Mouse (Mus musculus): Measurements from ENCODE around the gene Hmgcs2. TPM values are rescaled to one million over a fixed set of nuclear protein-coding genes. Genes with fewer than 3 reads are reported as not detected.

The Hmgcs2 gene
- total and polyA plus RNA-seq, 3 experiments, result 0.12 to 0.81 TPM; not detected in 1

DNA sequence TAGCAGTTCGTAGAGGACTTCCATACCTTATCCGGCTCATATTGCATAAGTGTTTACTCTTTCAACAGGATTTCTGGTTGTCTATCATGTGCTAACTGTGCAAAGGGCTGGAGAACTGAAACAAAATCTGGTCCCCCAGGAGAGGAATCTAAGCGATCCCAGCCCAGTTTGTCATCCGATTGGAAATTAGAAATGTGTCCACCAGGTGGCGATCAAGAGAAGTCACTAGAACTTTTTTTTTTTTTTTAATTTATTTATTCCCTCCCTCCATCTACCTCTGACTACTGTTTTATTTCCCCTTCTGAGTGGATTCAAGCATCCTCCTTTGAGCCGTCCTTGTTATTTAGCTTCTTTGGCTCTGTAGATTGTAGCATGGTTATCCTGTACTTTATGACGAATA lies 73.7 kb downstream of the Hmgcs2 start:
- no peaks in the 10 kb centered on the region for H3K79me2 ChIP-seq (ENCODE audit: control insufficient read depth, insufficient read depth, low read length, poor library complexity)
- peak; percentile 68 for DNase-seq (ENCODE audit: low read depth, low spot score)

DNA sequence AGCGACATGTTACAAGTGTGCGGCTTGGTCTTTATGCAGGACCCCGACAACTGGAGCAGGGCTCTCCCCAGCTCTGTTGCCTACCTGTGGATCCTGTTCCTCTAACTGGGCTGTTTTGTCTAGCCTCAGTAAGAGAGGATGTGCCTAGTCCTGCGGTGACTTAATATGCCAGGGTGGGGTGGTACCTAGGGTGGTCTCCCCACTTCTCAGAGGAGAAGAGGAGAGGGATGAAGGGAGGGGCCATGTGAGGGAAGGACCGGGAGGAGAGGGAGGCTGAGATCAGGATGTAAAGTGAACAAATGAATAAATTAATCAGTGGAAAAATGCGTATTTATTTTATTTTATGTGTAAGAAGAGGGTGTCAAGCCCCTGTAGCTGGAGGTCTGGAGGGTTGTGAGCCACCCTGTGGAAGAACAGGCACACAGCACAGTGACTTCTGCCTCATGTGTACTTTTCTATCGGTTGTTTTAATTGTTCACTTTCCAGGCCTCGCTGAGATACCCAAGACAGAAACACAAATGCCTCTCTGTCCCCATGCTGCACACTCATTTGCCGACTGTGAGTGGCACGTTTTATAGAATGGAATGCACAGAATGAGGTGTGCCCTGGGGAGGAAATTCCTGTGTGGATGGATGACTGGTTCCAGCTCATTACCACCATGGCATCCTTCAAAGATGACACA lies 75.2 kb downstream of the Hmgcs2 start:
- no peaks in the 10 kb centered on the region for H3K79me2 ChIP-seq (ENCODE audit: control insufficient read depth, insufficient read depth, low read length, poor library complexity)
- TF ChIP-seq TBP (IDR thresholded peaks at IDR 0.05; ENCODE audit: low read depth, low read length) (no peak), CTCF (IDR thresholded peaks at IDR 0.05 in 2 of 3, conservative IDR thresholded peaks at IDR 0.05 in 1 of 3; ENCODE audit: control insufficient read depth in 1 of 3, insufficient read depth in 1 of 3, low read depth in 2 of 3, low read length in 3 of 3, poor library complexity in 1 of 3, severe bottlenecking in 1 of 3) (peak in 1 of 3 experiments; percentile 9; a peak in 1 of 6 replicates), TAL1 (IDR thresholded peaks at IDR 0.05; ENCODE audit: low read length) (no peak), EP300 (IDR thresholded peaks at IDR 0.05; ENCODE audit: low read depth in 1 of 2, low read length in 2 of 2) (no peak), CHD2 (IDR thresholded peaks at IDR 0.05; ENCODE audit: low read length) (no peak), ETS1 (IDR thresholded peaks at IDR 0.05; ENCODE audit: low read depth, low read length) (no peak)
- no peaks in the 10 kb centered on the region for H3K9me3 ChIP-seq (replicated peaks; ENCODE audit: insufficient read depth, low read length)
- H3K4me3 ChIP-seq (ENCODE audit: control insufficient read depth in 1 of 2, insufficient read depth in 1 of 2, low read depth in 2 of 2, low read length in 2 of 2), result no peak overlapping the region
- peaks cover 0 to 8% of the 10 kb centered on the region in 2 experiments; a peak in 1 of 4 replicates for H3K4me1 ChIP-seq (ENCODE audit: control insufficient read depth in 1 of 2, insufficient read depth in 2 of 2, low read length in 2 of 2)
- peaks cover 0 to 2% of the 10 kb centered on the region in 2 experiments; a peak in 1 of 4 replicates for H3K36me3 ChIP-seq (ENCODE audit: control insufficient read depth in 1 of 2, insufficient read depth in 2 of 2, low read length in 2 of 2)
- no peak for DNase-seq (ENCODE audit: low read depth, low spot score)
- H3K9ac ChIP-seq (ENCODE audit: control insufficient read depth, low read depth, low read length, poor library complexity, severe bottlenecking), result no peak overlapping the region
- H3K27ac ChIP-seq (ENCODE audit: control insufficient read depth, low read depth, low read length), result no peak overlapping the region
- H3K27me3 ChIP-seq (ENCODE audit: control insufficient read depth in 1 of 2, insufficient read depth in 2 of 2, low read length in 2 of 2), result no peaks in the 10 kb centered on the region; a peak in 2 of 4 replicates

More for the DNA sequence above, 73.7 kb downstream of the Hmgcs2 start:
- Histone ChIP-seq H3K36me3 (ENCODE audit: control insufficient read depth in 1 of 2, insufficient read depth in 2 of 2, low read length in 2 of 2) (peaks cover 0 to 2% of the 10 kb centered on the region in 2 experiments; a peak in 2 of 4 replicates), H3K27ac (ENCODE audit: control insufficient read depth, low read depth, low read length) (no peak overlapping the region), H3K9ac (ENCODE audit: control insufficient read depth, low read depth, low read length, poor library complexity, severe bottlenecking) (no peak overlapping the region), H3K4me1 (ENCODE audit: control insufficient read depth in 1 of 2, insufficient read depth in 2 of 2, low read length in 2 of 2) (peaks cover 0 to 8% of the 10 kb centered on the region in 2 experiments; a peak in 2 of 4 replicates), H3K9me3 (replicated peaks; ENCODE audit: insufficient read depth, low read length) (no peaks in the 10 kb centered on the region), H3K4me3 (ENCODE audit: control insufficient read depth in 1 of 2, insufficient read depth in 1 of 2, low read depth in 2 of 2, low read length in 2 of 2) (no peak overlapping the region), H3K27me3 (ENCODE audit: control insufficient read depth in 1 of 2, insufficient read depth in 2 of 2, low read length in 2 of 2) (no peaks in the 10 kb centered on the region; a peak in 2 of 4 replicates)
- TF ChIP-seq RAD21 (IDR thresholded peaks at IDR 0.05; ENCODE audit: low read depth, low read length) (peak; percentile 46), ZMIZ1 (IDR thresholded peaks at IDR 0.05; ENCODE audit: low read depth, low read length) (no peak), BHLHE40 (IDR thresholded peaks at IDR 0.05; ENCODE audit: borderline replicate concordance, low read depth, low read length) (no peak), POLR2AphosphoS2 (IDR thresholded peaks at IDR 0.05; ENCODE audit: low read length) (no peak), USF1 (IDR thresholded peaks at IDR 0.05; ENCODE audit: low read depth, low read length) (no peak), CTCF (IDR thresholded peaks at IDR 0.05 in 2 of 3, conservative IDR thresholded peaks at IDR 0.05 in 1 of 3; ENCODE audit: control insufficient read depth in 1 of 3, insufficient read depth in 1 of 3, low read depth in 2 of 3, low read length in 3 of 3, poor library complexity in 1 of 3, severe bottlenecking in 1 of 3) (peak; percentile 30 to 69 (median 44); a peak in 5 of 6 replicates), MAX (IDR thresholded peaks at IDR 0.05; ENCODE audit: low read length) (no peak), SMC3 (IDR thresholded peaks at IDR 0.05; ENCODE audit: low read depth, low read length) (peak; percentile 81), MYB (IDR thresholded peaks at IDR 0.05; ENCODE audit: low read depth, low read length) (no peak), GABPA (IDR thresholded peaks at IDR 0.05; ENCODE audit: low read depth, low read length) (no peak), KAT2A (conservative IDR thresholded peaks at IDR 0.05; ENCODE audit: low read depth, low read length) (no peak), RCOR1 (IDR thresholded peaks at IDR 0.05; ENCODE audit: low read depth, low read length) (no peak), CHD1 (IDR thresholded peaks at IDR 0.05; ENCODE audit: low read depth, low read length) (no peak), TAL1 (IDR thresholded peaks at IDR 0.05; ENCODE audit: low read length) (no peak), MYC (IDR thresholded peaks at IDR 0.05; ENCODE audit: low read depth, low read length) (no peak), NELFE (IDR thresholded peaks at IDR 0.05; ENCODE audit: low read depth, low read length) (no peak), ZC3H11A (IDR thresholded peaks at IDR 0.05; ENCODE audit: low read depth, low read length) (0 out of 2 replicates have a peak, but pooled peaks have one; percentile 14), EP300 (IDR thresholded peaks at IDR 0.05; ENCODE audit: low read depth in 1 of 2, low read length in 2 of 2) (no peak), ZKSCAN1 (IDR thresholded peaks at IDR 0.05; ENCODE audit: low read depth, low read length) (no peak), ETS1 (IDR thresholded peaks at IDR 0.05; ENCODE audit: low read depth, low read length) (no peak), TBP (IDR thresholded peaks at IDR 0.05; ENCODE audit: low read depth, low read length) (no peak), NRF1 (IDR thresholded peaks at IDR 0.05; ENCODE audit: insufficient read depth, low read depth, low read length, poor library complexity, severe bottlenecking) (no peak), ZNF384 (IDR thresholded peaks at IDR 0.05; ENCODE audit: low read depth, low read length) (peak; percentile 97), MXI1 (IDR thresholded peaks at IDR 0.05; ENCODE audit: low read depth, low read length) (no peak), JUND (IDR thresholded peaks at IDR 0.05; ENCODE audit: low read depth, low read length) (no peak), USF2 (IDR thresholded peaks at IDR 0.05; ENCODE audit: borderline replicate concordance in 1 of 2, insufficient read depth in 1 of 2, low read depth in 1 of 2, low read length in 2 of 2) (no peak), CHD2 (IDR thresholded peaks at IDR 0.05; ENCODE audit: low read length) (no peak), ELF1 (IDR thresholded peaks at IDR 0.05; ENCODE audit: low read depth, low read length) (no peak), UBTF (IDR thresholded peaks at IDR 0.05; ENCODE audit: borderline replicate concordance, insufficient read depth, low read depth, low read length) (no peak), POLR2A (IDR thresholded peaks at IDR 0.05; ENCODE audit: control insufficient read depth in 1 of 2, insufficient read depth in 1 of 2, low read depth in 1 of 2, low read length in 2 of 2, poor library complexity in 1 of 2) (no peak), E2F4 (IDR thresholded peaks at IDR 0.05; ENCODE audit: borderline replicate concordance, low read depth, low read length) (no peak), HCFC1 (IDR thresholded peaks at IDR 0.05; ENCODE audit: low read depth, low read length) (no peak)

All from MEL (cell line).